Mouse (Mus musculus) kidney, postnatal 0 days (tissue): ENCODE measurements around the gene Pnma1. TPM values are rescaled to one million over a fixed set of nuclear protein-coding genes. Genes with fewer than 3 reads are reported as not detected.
A peak's percentile ranks its signal among the peaks of the same experiment; 100 is the strongest.

Experiments used
- ATAC-seq: fragments of 200-750 bp; cut with Nextera tagmentation; replicated peaks from 2 replicates; pipeline ENCODE4 v1.8.0; 2017; ENCODE audit warnings: low read depth, moderate number of reproducible peaks, moderate TSS enrichment, moderate library complexity; ENCODE audit not compliant: low FRiP score
- DNase-seq: peaks from one replicate; pipeline ENCODE4 v3.0.0-alpha.2; 2016; ENCODE audit warnings: low spot score
- H3K27ac ChIP-seq: fragments of 300-500 bp; sonication (generic); 2 replicates; pipeline ENCODE4 v1.5.1; 2014; ENCODE audit warnings: mild to moderate bottlenecking
- H3K27me3 ChIP-seq: fragments of 300-500 bp; sonication (generic); 2 replicates; pipeline ENCODE4 v1.6.1; 2014; ENCODE audit warnings: low read length, mixed read lengths; ENCODE audit not compliant: insufficient read depth
- H3K36me3 ChIP-seq: fragments of 300-500 bp; sonication (generic); 2 replicates; pipeline ENCODE4 v1.6.1; 2014; ENCODE audit warnings: low read length, mixed read lengths; ENCODE audit not compliant: insufficient read depth
- H3K4me1 ChIP-seq: fragments of 300-500 bp; sonication (generic); replicated peaks from 2 replicates; pipeline ENCODE4 v1.6.1; 2014; ENCODE audit warnings: antibody characterized with exemption, low read length, mixed read lengths; ENCODE audit not compliant: insufficient read depth
- H3K4me2 ChIP-seq: fragments of 300-500 bp; sonication (generic); 2 replicates; pipeline ENCODE4 v1.6.1; 2014; ENCODE audit warnings: mild to moderate bottlenecking, low read length, moderate library complexity, mixed read lengths
- H3K4me3 ChIP-seq: fragments of 300-500 bp; sonication (generic); replicated peaks from 2 replicates; pipeline ENCODE4 v1.5.1; 2014; ENCODE audit warnings: low read depth, low read length
- H3K9ac ChIP-seq: fragments of 300-500 bp; sonication (generic); 2 replicates; pipeline ENCODE4 v1.6.1; 2014; ENCODE audit warnings: low read depth, low read length
- H3K9me3 ChIP-seq: fragments of 300-500 bp; sonication (generic); replicated peaks from 2 replicates; pipeline ENCODE4 v1.6.1; 2016; ENCODE audit warnings: low read length, inconsistent platforms, mixed read lengths
- CTCF ChIP-seq: IDR thresholded peaks from 2 replicates; pipeline ENCODE4 v1.5.1; 2016; ENCODE audit warnings: antibody characterized with exemption, low read depth, mild to moderate bottlenecking, moderate library complexity
- WGBS: fragments of 180-500 bp; shearing (Covaris S2); extraction: QIAGEN DNeasy Blood & Tissue Kit; methylation state at CpG from one replicate; pipeline ENCODE4 v1.1.7; 2014; 5-methylcytosine and 5-hydroxymethylcytosine counted together
- polyA plus RNA-seq: library from polyadenylated mRNA; unstranded; fragments of >200 nt; fragmentation: Nextera tagmentation; extraction: Ambion mirVana; gene quantifications from 2 replicates; pipeline ENCODE4 v1.2.1, GENCODE M21; 2015

Pnma1 gene
- polyA plus RNA-seq, 1 experiment from 2014 or later: 0.33 TPM

GRCm38 (mm10) chr12:84186950-84187349 is 38.7 kb upstream of the Pnma1 start:
- Histone ChIP-seq H3K4me1 (peaks cover 47% of the 10 kb centered on the region), H3K27ac (0 out of 2 replicates have a peak overlapping the region, but pooled peaks have one; percentile 34), H3K9ac (no peak overlapping the region), H3K36me3 (no peaks in the 10 kb centered on the region), H3K4me2 (no peak overlapping the region), H3K27me3 (no peaks in the 10 kb centered on the region), H3K4me3 (no peak overlapping the region), H3K9me3 (no peaks in the 10 kb centered on the region)
- 57% methylated on average over 5 of the region's 5 CpGs for WGBS
- ATAC-seq: no peak
- TF ChIP-seq CTCF: no peak
- DNase-seq: no peak

GRCm38 (mm10) chr12:84186536-84186935 is 38.2 kb upstream of the Pnma1 start:
- Histone ChIP-seq H3K4me3 (no peak overlapping the region), H3K27me3 (no peaks in the 10 kb centered on the region), H3K9me3 (no peaks in the 10 kb centered on the region), H3K27ac (0 out of 2 replicates have a peak overlapping the region, but pooled peaks have one; percentile 34), H3K4me2 (no peak overlapping the region), H3K9ac (no peak overlapping the region), H3K36me3 (no peaks in the 10 kb centered on the region), H3K4me1 (peaks cover 47% of the 10 kb centered on the region)
- ATAC-seq (no peak), DNase-seq (no peak)
- 83% methylated on average over 3 of the region's 3 CpGs for WGBS
- no peak for TF ChIP-seq CTCF

DNA sequence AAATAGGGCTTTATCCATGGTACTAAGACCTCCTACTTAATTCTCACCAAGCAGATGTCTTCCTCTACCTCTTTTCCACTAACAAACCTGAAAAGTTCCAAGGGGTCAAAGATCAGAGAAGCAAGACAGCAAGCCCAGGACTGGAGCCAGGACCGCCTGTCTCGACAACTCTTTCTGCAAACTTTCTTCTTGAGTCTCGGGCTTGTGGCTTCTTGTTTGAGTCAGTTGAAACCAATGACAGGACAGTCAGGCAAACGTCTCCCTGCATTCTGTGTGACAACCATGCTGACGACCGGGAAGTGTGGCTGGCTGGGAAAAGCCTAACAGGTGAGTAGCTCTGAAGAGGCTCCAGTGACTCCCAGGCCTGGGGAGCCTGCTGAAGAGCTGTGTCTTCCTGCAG is 37.3 kb upstream of the Pnma1 start:
- Histone ChIP-seq H3K4me1 (peaks cover 47% of the 10 kb centered on the region), H3K36me3 (no peaks in the 10 kb centered on the region), H3K27me3 (no peaks in the 10 kb centered on the region), H3K27ac (no peak overlapping the region), H3K9me3 (no peaks in the 10 kb centered on the region), H3K4me3 (no peak overlapping the region), H3K4me2 (no peak overlapping the region), H3K9ac (no peak overlapping the region)
- DNase-seq (no peak), ATAC-seq (no peak)
- no peak for TF ChIP-seq CTCF
- 64% methylated on average over 6 of the region's 6 CpGs for WGBS

DNA sequence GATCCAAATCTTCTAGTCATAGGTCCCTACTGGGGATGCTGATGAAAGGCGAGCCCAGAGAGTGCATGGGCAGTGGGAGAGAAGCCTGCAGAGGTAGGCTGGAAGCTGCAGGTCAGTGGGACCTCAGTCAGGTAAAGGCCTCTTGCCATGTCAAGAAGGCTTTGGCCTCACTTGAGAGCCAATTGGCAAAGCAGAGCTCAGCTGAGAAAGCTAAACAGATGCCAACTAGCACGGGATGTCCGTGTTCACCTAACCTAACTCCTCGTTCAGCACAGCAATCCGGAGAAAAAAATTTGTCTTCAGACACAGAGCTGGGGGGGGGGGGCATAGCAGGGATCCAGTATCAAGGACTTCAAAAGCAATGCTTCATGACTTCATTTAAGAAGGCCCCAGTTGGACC is 36.7 kb upstream of the Pnma1 start:
- no peak for ATAC-seq

DNA sequence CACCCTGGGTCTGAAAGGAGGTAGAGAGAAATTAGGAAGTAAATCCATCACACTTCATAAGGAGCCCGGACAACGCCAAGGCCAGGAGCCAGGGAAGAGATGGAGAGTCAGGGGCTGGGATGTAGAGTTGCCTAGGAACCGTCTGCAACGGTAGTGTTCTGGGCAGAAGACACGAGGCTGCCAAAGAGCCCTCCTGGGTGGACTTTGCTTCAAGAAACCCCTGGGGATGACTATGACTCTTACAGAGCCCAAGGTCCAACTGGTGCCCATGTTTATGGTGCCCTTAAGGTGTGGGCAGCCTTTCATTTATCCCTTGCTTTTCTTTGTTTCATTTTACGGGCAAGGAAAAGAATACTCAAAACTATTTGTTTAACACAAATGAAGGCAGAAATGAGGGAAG is 33.7 kb upstream of the Pnma1 start:
- Histone ChIP-seq H3K27me3 (no peaks in the 10 kb centered on the region), H3K9me3 (no peaks in the 10 kb centered on the region), H3K4me1 (peaks cover 42% of the 10 kb centered on the region), H3K9ac (no peak overlapping the region), H3K36me3 (no peaks in the 10 kb centered on the region), H3K4me3 (no peak overlapping the region), H3K4me2 (no peak overlapping the region), H3K27ac (no peak overlapping the region)
- no peak for DNase-seq
- ATAC-seq: no peak
- WGBS: 71% methylated on average over 6 of the region's 6 CpGs
- no peak for TF ChIP-seq CTCF

More for the DNA sequence above, 36.7 kb upstream of the Pnma1 start:
- H3K36me3 ChIP-seq: no peaks in the 10 kb centered on the region
- H3K4me2 ChIP-seq: no peak overlapping the region
- H3K4me1 ChIP-seq: peaks cover 47% of the 10 kb centered on the region
- no peaks in the 10 kb centered on the region for H3K9me3 ChIP-seq
- no peak overlapping the region for H3K27ac ChIP-seq
- no peaks in the 10 kb centered on the region for H3K27me3 ChIP-seq
- H3K9ac ChIP-seq: no peak overlapping the region
- DNase-seq: no peak
- 84% methylated on average over 5 of the region's 5 CpGs for WGBS
- no peak for TF ChIP-seq CTCF
- no peak overlapping the region for H3K4me3 ChIP-seq

DNA sequence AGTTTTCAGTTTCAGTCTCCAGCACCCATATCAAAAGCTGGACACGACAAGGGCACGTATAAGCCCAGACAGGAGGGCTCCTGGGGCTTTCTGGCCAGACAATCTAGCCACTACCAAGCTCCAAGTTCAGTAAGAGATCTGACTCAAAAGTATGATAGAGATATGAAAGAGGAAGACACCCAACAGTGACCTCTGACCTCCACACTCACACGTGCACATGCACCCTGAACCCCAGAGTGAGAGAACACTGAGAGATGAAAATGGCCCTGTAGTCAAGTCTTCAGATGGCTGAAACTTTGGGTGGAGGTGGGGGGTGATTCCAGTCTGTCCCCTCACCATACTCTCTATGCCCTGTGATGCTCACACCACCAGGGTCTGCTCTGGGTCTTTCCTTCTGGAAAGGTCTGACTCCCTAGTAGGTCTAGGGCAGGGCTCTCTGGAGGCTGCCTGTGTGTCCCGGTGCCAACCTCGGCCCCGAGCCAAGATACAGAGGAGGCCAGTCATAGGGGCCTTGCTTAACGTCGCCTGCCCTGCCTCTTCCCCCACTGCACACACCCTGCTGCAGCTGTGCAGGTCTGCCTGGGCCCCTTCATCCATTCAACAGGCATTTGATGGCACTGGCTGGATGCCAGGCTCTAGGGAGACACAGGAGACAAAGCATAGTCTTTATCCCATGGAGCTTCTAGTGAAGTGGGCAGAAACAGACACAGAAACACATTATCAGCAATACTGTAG is 32.6 kb upstream of the Pnma1 start:
- DNase-seq (no peak), ATAC-seq (no peak; the same call in 1 of the 2 replicates)
- H3K4me2 ChIP-seq: no peak overlapping the region

More for the DNA sequence above, 32.6 kb upstream of the Pnma1 start:
- Histone ChIP-seq H3K4me3 (no peak overlapping the region), H3K9me3 (no peaks in the 10 kb centered on the region), H3K4me1 (peaks cover 51% of the 10 kb centered on the region), H3K27ac (0 out of 2 replicates have a peak overlapping the region, but pooled peaks have one; percentile 15), H3K36me3 (no peaks in the 10 kb centered on the region), H3K27me3 (no peaks in the 10 kb centered on the region), H3K9ac (no peak overlapping the region)
- no peak for TF ChIP-seq CTCF
- WGBS: 61% methylated on average over 8 of the region's 8 CpGs
